Mouse (Mus musculus) limb, embryonic 11.5 days (tissue): ENCODE data around the gene Olfr285. TPM values are rescaled to one million over a fixed set of nuclear protein-coding genes. Genes with fewer than 3 reads are reported as not detected.

Experiments used
- ATAC-seq: fragments of 200-750 bp; cut with Nextera tagmentation; 2 replicates; pipeline ENCODE4 v1.8.0; 2017; ENCODE audit warnings: low read depth; ENCODE audit not compliant: insufficient number of reproducible peaks, low FRiP score, low TSS enrichment
- DNase-seq: peaks from one replicate; pipeline ENCODE4 v3.0.0-alpha.2; 2015; ENCODE audit warnings: low spot score
- H3K27ac ChIP-seq: fragments of 300-500 bp; sonication (generic); replicated peaks from 2 replicates; pipeline ENCODE4 v1.5.1; 2014; ENCODE audit warnings: low read depth, mild to moderate bottlenecking, low read length
- H3K27me3 ChIP-seq: fragments of 300-500 bp; sonication (generic); 2 replicates; pipeline ENCODE4 v1.6.1; 2014; ENCODE audit warnings: mild to moderate bottlenecking, low read length, mixed read lengths; ENCODE audit not compliant: control insufficient read depth, insufficient read depth
- H3K36me3 ChIP-seq: fragments of 300-500 bp; sonication (generic); 2 replicates; pipeline ENCODE4 v1.6.1; 2014; ENCODE audit warnings: mild to moderate bottlenecking, low read length, moderate library complexity, mixed read lengths; ENCODE audit not compliant: control insufficient read depth, insufficient read depth
- H3K4me1 ChIP-seq: fragments of 300-500 bp; sonication (generic); 2 replicates; pipeline ENCODE4 v1.6.1; 2014; ENCODE audit warnings: low read length, mixed read lengths; ENCODE audit not compliant: control insufficient read depth, insufficient read depth
- H3K4me2 ChIP-seq: fragments of 300-500 bp; sonication (generic); 2 replicates; pipeline ENCODE4 v1.6.1; 2014; ENCODE audit warnings: low read depth, mild to moderate bottlenecking, moderate library complexity; ENCODE audit not compliant: severe bottlenecking
- H3K4me3 ChIP-seq: fragments of 300-500 bp; sonication (generic); 2 replicates; pipeline ENCODE4 v1.5.1; 2014; ENCODE audit warnings: low read depth, low read length
- H3K9ac ChIP-seq: fragments of 300-500 bp; sonication (generic); 2 replicates; pipeline ENCODE4 v1.6.1; 2014; ENCODE audit warnings: mild to moderate bottlenecking, low read length
- H3K9me3 ChIP-seq: fragments of 300-500 bp; sonication (generic); 2 replicates; pipeline ENCODE4 v1.6.1; 2016; ENCODE audit warnings: low read length; ENCODE audit not compliant: control insufficient read depth
- WGBS: fragments of 180-500 bp; shearing (Covaris S2); extraction: QIAGEN DNeasy Blood & Tissue Kit; methylation state at CpG from one replicate; pipeline ENCODE4 v1.1.7; 2014; 5-methylcytosine and 5-hydroxymethylcytosine counted together
- polyA plus RNA-seq: library from polyadenylated mRNA; unstranded; fragments of >200 nt; fragmentation: Nextera tagmentation; extraction: Ambion mirVana; gene quantifications from 2 replicates; pipeline ENCODE4 v1.2.1, GENCODE M21; 2014

Olfr285 gene
- polyA plus RNA-seq = not detected in 2 replicates

DNA sequence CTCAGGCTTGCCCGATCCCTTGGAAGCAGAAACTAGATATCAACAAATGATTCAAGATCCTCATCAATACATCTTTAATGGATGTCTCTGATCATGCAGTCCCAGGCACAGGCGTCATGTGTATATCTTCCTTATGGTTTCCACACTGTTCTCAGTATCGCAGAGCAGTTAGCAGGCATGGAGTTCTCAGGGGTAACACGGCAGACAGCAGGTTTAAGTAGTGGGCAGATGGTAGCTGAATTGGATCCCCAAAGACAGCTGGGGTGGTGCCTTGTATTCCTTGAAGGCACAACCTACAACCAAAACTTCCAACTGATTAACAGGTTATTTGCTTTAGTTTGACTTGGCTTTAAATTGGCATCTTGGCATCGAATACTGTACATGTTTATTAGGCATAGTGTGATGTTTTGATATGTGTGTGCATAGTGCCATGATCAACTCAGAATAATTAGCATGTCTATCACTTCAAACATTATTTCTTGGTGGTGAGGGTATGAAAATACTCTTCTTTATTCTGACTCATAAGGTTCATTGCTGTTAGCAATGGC is at the start of gene Olfr285:
Gene Olfr285, minus strand, starts transcription at position 177 of the 548 bp plus-strand sequence.
- WGBS = 92% methylated on average over 5 of the region's 5 CpGs

DNA sequence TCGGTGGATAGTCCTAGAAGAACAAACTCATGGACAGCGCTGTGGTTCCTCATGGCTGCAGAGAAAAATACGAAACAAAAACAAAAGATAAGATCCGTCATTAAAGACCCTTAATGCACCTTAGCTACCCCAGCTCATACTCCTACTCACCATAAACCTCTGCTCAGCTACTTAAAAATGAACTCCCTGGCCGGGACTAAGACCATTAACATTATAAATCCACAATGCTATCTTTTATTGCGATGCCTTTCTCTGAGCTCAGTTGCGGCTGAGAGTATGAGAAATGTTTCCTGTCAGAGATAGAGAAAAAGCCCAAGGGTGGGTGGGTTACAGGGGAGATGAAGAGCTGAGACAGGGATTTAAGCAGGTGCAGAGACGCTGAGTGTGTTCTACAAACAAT is 23.7 kb upstream of the Olfr285 start, which contains the start of gene Olfr284:
Gene Olfr284, minus strand, starts transcription at position 101 of the 400 bp plus-strand sequence.
- H3K4me3 ChIP-seq = no peak within 1 kb of the TSS
- H3K36me3 ChIP-seq = no peaks in the 10 kb centered on the region

More for the DNA sequence above, at the start of gene Olfr285:
- no peak for DNase-seq
- Histone ChIP-seq H3K4me2 (no peak within 1 kb of the TSS), H3K4me1 (no peaks in the 10 kb centered on the region), H3K9ac (no peak within 1 kb of the TSS), H3K9me3 (no peaks in the 10 kb centered on the region), H3K27ac (no peak within 1 kb of the TSS), H3K36me3 (no peaks in the 10 kb centered on the region), H3K27me3 (no peaks in the 10 kb centered on the region), H3K4me3 (no peak within 1 kb of the TSS)
- no peak for ATAC-seq

DNA sequence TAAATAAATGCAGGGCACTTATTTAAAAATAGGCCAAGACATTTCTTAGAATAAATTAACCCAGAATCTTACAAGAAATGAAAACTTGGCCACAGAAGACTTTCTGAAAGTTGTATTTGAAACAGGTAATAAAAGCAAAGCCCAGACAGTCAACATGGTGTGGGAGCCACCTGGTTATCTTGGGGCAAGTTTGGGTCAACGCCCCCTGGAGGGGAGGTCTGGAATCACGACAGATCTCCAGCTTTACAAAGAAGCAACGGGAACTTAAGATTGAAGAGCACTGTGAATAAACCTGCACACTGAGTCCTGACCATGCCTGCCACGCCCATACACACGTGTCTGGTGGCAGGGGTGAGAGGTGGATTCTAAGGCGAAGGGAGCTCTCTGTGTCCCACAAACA is 1.4 kb downstream of the Olfr285 start:
- H3K36me3 ChIP-seq = no peaks in the 10 kb centered on the region
- no peak overlapping the region for H3K4me3 ChIP-seq
- H3K9me3 ChIP-seq = no peaks in the 10 kb centered on the region
- H3K27ac ChIP-seq = no peak overlapping the region
- no peak overlapping the region for H3K9ac ChIP-seq
- WGBS = 56% methylated on average over 6 of the region's 6 CpGs
- no peak overlapping the region for H3K4me2 ChIP-seq
- no peaks in the 10 kb centered on the region for H3K4me1 ChIP-seq
- H3K27me3 ChIP-seq = no peaks in the 10 kb centered on the region
- DNase-seq = no peak
- no peak for ATAC-seq

More for the DNA sequence above, 23.7 kb upstream of the Olfr285 start, which contains the start of gene Olfr284:
- Histone ChIP-seq H3K27me3 (no peaks in the 10 kb centered on the region), H3K4me1 (no peaks in the 10 kb centered on the region), H3K9me3 (no peaks in the 10 kb centered on the region), H3K9ac (no peak within 1 kb of the TSS), H3K4me2 (no peak within 1 kb of the TSS), H3K27ac (no peak within 1 kb of the TSS)
- no peak for DNase-seq
- ATAC-seq = no peak
- WGBS = 84% methylated on average over 8 of the region's 8 CpGs

DNA sequence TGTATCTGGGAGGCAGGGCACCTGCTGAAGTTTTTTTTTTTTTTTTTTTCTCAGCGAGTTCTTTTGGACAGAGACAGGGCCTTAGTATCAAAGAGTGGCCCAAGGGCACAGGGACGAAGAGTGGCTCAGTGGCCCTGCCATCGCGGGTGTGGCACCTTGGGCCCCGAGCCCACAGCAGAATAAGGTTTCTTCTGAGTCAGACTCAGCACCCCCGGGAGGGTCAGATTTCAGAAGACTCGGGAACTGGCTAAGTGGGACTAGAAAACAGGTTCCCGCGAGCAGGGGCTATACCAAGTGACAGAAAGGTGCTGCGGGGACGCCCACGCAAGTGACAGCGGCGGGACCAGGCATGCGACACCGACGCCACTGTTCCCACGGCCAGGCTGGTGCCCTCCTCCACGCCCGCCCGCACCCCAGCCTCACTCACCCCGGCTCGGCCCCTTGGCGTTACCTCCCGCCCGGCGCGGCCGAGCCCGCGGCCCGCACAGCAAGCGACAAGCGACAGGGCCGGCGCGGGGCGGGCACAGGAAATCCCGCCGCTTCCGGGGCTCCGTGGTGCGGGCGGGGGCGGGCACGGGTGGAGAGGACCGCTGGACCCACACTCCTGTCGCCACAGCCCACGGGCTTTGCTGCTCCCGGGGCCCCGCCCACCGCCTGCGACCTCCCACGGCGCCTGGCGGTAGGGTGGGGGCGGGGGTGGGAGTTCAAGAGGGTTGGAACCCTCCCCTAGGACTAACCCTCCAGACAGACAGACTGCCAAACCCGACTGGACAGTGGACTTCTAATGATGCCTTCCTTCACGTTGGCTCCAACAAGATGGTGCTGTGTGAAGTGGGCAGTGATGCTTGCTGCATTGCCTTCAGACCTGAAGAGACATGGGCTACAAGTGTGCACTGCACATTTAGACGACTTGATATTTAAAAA is 21.3 kb downstream of the Olfr285 start, which contains the start of gene Zfp641:
Gene Zfp641, minus strand, starts transcription at position 534 of the 924 bp plus-strand sequence.
- peak within 1 kb of the TSS; percentile 59 for H3K4me3 ChIP-seq
- peak; percentile 33 for DNase-seq
- no peak for ATAC-seq
- H3K4me2 ChIP-seq = peak within 1 kb of the TSS; percentile 97
- no peaks in the 10 kb centered on the region for H3K9me3 ChIP-seq
- H3K36me3 ChIP-seq = no peaks in the 10 kb centered on the region
- WGBS = 2% methylated on average over 57 of the region's 60 CpGs
- no peaks in the 10 kb centered on the region for H3K4me1 ChIP-seq
- H3K9ac ChIP-seq = peak within 1 kb of the TSS; percentile 53
- no peaks in the 10 kb centered on the region for H3K27me3 ChIP-seq
- H3K27ac ChIP-seq = no peak within 1 kb of the TSS

DNA sequence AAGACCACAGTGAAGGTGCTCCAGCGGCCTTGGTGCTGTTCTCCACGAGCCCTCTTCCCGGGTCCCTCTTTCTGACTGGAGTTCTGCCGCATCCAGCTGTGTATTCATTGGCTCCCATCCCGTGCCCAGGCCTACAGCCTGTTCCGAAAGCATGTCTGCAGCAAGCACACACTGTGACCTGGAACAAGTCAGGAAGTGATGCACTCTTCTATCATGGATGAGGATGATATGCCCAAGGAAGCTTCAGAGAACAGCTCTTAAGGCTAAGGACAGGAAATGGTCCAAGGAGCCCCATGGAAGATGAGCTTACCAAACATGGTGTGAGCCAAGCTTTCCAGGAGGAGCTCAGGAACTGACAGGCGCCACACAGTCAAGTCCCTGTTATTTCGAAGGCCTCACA is 23.5 kb downstream of the Olfr285 start:
- no peaks in the 10 kb centered on the region for H3K4me1 ChIP-seq
- no peaks in the 10 kb centered on the region for H3K36me3 ChIP-seq
- ATAC-seq (no peak), DNase-seq (no peak)
- H3K27ac ChIP-seq = no peak overlapping the region
- H3K9ac ChIP-seq = no peak overlapping the region
- no peak overlapping the region for H3K4me3 ChIP-seq
- H3K4me2 ChIP-seq = no peak overlapping the region
- no peaks in the 10 kb centered on the region for H3K27me3 ChIP-seq
- H3K9me3 ChIP-seq = no peaks in the 10 kb centered on the region
- 87% methylated on average over 8 of the region's 8 CpGs for WGBS

DNA sequence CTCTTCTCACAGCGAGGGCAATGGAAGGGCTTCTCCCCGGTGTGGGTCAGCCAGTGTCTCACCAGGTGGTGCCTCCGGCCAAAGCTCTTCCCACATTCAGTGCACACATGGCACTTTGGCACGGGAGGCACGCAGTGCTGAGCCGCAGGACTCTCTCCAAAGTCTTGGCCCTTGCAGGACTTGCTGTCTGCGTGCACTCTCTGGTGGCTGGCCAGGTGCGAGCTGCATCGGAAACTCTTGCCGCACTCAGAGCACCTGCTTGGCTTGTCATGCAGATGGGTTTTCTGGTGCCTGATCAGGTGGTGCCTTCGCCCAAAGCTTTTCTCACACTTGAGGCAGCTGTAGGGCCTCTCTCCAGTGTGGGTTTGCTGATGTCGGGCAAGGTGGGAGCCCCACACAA is 28.6 kb downstream of the Olfr285 start:
- Histone ChIP-seq H3K9me3 (no peaks in the 10 kb centered on the region), H3K36me3 (no peaks in the 10 kb centered on the region), H3K4me3 (no peak overlapping the region), H3K4me1 (no peaks in the 10 kb centered on the region), H3K27ac (no peak overlapping the region), H3K27me3 (no peaks in the 10 kb centered on the region), H3K4me2 (no peak overlapping the region), H3K9ac (no peak overlapping the region)
- no peak for ATAC-seq
- WGBS = 73% methylated on average over 12 of the region's 12 CpGs
- no peak for DNase-seq

DNA sequence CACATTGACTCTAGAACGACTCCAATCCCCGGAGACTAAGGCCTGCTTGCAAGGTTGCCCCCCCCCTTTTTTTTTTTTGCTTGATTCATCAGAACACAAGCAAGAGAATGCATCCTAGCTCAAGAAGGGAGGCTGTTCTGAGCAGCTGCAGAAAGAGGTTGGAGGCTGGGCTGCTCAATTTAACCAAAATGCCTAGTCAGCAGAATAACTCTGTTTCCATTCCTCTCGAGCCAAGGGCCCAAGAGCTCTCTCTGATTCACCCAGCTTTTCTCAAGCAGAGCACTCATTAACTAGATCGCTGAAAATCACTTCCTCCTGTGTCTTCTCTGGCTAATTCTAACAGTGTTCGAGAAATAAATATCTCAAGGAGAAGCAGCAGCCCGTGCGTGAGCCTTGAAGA is 30.7 kb downstream of the Olfr285 start:
- no peak overlapping the region for H3K4me2 ChIP-seq
- WGBS = 76% methylated on average over 7 of the region's 7 CpGs
- DNase-seq (no peak), ATAC-seq (no peak)
- no peaks in the 10 kb centered on the region for H3K9me3 ChIP-seq
- H3K36me3 ChIP-seq = no peaks in the 10 kb centered on the region
- H3K4me1 ChIP-seq = no peaks in the 10 kb centered on the region
- H3K27me3 ChIP-seq = no peaks in the 10 kb centered on the region
- no peak overlapping the region for H3K4me3 ChIP-seq
- H3K27ac ChIP-seq = no peak overlapping the region
- no peak overlapping the region for H3K9ac ChIP-seq
